Mouse (Mus musculus) hematopoietic stem cell, adult 5-6 weeks (primary cell): ENCODE data around the gene Mfsd4b5. TPM values are rescaled to one million over a fixed set of nuclear protein-coding genes. Genes with fewer than 3 reads are reported as not detected.
"Not testable (repeated sequence)": the region's sequence is repeated elsewhere in the genome, so short reads cannot be mapped to it uniquely, and the experiment has no call there.

Experiments used
- ATAC-seq, 2 experiments: fragments of 125-278 bp in 1 of 2; replicated peaks in 1 of 2; 2 replicates each; pipeline ENCODE4 v1.8.0; 2016 to 2017; ENCODE audit warnings: inconsistent platforms in 2 of 2, mild to moderate bottlenecking in 2 of 2, moderate number of reproducible peaks in 2 of 2, low read depth in 1 of 2, moderate TSS enrichment in 1 of 2; ENCODE audit not compliant: low FRiP score in 2 of 2, poor library complexity in 2 of 2, severe bottlenecking in 2 of 2, insufficient read depth in 1 of 2, low TSS enrichment in 1 of 2
- total RNA-seq: library from RNA; stranded (forward); fragments of 172-1452, 232-1000 nt; gene quantifications from 2 replicates; pipeline ENCODE4 v1.2.3, GENCODE M21; 2017

Gene Mfsd4b5
- total RNA-seq = 0.56 TPM in 1 of 2 replicates, not detected in the other

GRCm38 (mm10) chr10:39986466-39986865 is at the start of gene Mfsd4b5:
TSS of gene Mfsd4b5 (minus strand) at chr10:39986646.
- no peak for ATAC-seq

- ATAC-seq = no peak
Measured at GRCm38 (mm10) chr10:40034956-40035355, 48.5 kb upstream of the Mfsd4b5 start.

- ATAC-seq = no peak
Measured at GRCm38 (mm10) chr10:40032897-40033296, 46.5 kb upstream of the Mfsd4b5 start.

- ATAC-seq = no peak
Measured at GRCm38 (mm10) chr10:40030716-40031115, 44.3 kb upstream of the Mfsd4b5 start.

GRCm38 (mm10) chr10:40029610-40030009 is 43.2 kb upstream of the Mfsd4b5 start:
- ATAC-seq = no peak

- ATAC-seq = no peak
Measured at GRCm38 (mm10) chr10:40028091-40028490, 41.6 kb upstream of the Mfsd4b5 start.

- ATAC-seq = no peak
Measured at GRCm38 (mm10) chr10:40026546-40026945, 40.1 kb upstream of the Mfsd4b5 start.

- no peak for ATAC-seq
Measured at GRCm38 (mm10) chr10:40025560-40025959, 39.1 kb upstream of the Mfsd4b5 start.

GRCm38 (mm10) chr10:40024554-40025428 is 38.3 kb upstream of the Mfsd4b5 start, which contains the start of gene Mfsd4b1:
TSS of gene Mfsd4b1 (minus strand) at chr10:40025268.
- ATAC-seq = peak; percentile 97 to 98

- no peak for ATAC-seq
Measured at GRCm38 (mm10) chr10:40020401-40020800, 34.0 kb upstream of the Mfsd4b5 start.

- ATAC-seq = no peak
Measured at GRCm38 (mm10) chr10:40019492-40019891, 33.0 kb upstream of the Mfsd4b5 start.

GRCm38 (mm10) chr10:40018261-40018860 is 31.9 kb upstream of the Mfsd4b5 start:
- ATAC-seq = no peak

GRCm38 (mm10) chr10:40009591-40009990 is 23.1 kb upstream of the Mfsd4b5 start:
- ATAC-seq = no peak

GRCm38 (mm10) chr10:40008847-40009246 is 22.4 kb upstream of the Mfsd4b5 start:
- ATAC-seq = not testable (repeated sequence)

- ATAC-seq = no peak
Measured at GRCm38 (mm10) chr10:40007953-40008352, 21.5 kb upstream of the Mfsd4b5 start.

GRCm38 (mm10) chr10:40006963-40007362 is 20.5 kb upstream of the Mfsd4b5 start:
- no peak for ATAC-seq

- ATAC-seq = no peak
Measured at GRCm38 (mm10) chr10:40000746-40001145, 14.3 kb upstream of the Mfsd4b5 start.

GRCm38 (mm10) chr10:39991155-39991554 is 4.7 kb upstream of the Mfsd4b5 start:
- ATAC-seq = no peak
